Mouse (Mus musculus): ENCODE results near the gene Kyat3.
"Not testable (repeated sequence)": the region's sequence is repeated elsewhere in the genome, so short reads cannot be mapped to it uniquely, and the experiment has no call there.

Gene Kyat3

DNA sequence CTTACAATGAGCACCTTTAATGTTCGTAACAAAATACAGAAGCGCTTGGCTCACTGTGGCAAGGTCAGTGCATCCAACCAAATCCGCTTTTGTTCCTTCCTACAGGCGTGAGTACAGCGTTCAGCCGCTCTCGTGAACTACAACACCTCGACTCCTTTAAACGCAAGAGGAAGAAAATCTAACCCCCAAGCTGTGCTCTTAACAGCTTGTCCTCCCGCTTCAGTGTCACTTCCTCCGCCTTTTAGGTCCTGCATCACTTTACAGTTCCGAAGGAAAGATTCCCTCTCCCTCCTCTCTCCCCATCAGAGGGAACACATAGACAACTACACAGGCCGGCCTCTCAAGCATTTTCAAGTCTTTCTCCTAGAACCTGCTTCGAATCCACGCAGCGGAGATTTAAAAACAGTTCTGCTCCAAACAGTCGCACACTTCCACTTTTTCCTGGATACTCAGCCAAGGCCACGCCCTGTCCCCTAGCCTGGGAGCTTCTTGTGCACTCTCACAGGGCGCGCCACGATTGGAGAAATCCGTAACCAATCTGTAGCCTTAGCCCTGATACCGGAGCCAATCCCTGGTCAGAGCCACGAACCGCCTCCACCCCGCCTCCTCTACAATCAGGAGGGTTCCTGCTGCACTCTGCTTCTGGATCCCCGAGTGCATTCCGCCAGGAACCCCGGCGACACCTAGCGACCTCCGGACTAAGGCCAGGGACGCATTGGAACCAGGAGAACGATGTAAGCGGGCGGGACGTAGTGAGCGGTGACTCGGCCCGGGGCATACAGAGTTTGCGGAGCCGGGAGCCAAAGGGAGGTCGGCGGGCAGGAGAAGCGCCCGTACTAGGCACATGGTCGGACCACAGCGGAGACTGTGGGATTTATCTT is at the start of gene Kyat3:
TSS of gene Kyat3 (plus strand) at position 610 of the 881 bp plus-strand sequence.
- peak; percentile 87 to 95 for DNase-seq (ENCODE audit: low spot score in 2 of 2)

DNA sequence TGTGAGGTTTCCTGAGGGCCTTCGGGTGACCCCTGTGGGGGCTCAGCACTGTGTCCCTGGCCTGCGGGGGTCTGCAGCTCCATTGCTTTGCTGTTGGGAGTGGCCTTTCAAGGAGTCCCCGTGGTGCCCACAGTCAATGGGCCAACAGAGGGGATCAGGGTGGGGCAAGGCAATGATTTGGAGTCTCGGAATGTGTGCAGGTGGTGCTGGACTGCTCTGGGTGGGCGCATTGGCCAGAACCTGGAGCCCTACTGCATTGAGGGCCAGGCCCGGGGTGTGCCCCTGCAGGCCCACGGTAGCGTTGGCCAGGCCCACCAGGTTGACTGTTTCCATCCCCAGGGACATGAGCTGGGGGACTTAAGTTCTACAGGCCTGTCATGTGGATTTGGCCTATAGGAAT is 36.1 kb upstream of the Kyat3 start:
- DNase-seq (ENCODE audit: low spot score in 2 of 2) = no peak

DNA sequence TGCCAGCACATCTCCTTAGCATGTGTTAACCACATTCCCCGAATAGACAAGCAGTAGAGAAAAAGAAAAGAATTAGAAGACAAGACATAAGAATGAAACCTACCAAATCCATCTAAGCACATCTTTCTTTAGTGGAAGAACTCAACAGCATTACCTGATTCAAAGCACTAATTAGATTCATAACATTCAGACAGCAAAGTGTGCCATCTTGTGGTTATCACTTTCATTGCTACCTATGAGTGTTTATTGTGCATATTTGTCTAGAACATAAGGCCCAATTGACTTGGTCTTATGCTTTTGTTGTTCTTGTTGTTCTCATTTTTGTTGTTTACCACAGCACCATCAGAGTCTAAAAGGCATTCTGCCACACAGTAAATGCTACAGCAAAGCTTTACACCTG is 26.2 kb upstream of the Kyat3 start:
- DNase-seq (ENCODE audit: low spot score in 2 of 2) = peak in 1 of 2 experiments; percentile 7

DNA sequence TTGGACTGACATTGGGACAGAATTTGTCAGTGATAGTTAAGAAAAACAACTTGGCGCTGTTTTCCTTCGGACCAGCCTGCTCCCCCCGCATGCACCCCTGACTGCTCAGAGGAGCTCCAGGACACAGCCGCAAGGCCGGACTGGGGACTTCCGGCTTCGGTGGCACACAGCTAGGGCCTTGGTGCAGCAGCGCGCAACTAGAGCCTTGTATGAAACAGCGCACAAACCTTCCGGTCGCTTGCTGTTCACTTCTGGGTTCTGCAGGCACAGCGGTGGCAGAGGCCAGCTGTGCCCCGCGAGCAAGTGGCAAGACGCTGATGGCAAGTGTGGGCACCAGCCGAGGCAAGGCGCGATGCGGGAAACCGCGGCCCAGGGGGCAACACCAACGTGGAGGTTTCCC is 12.9 kb upstream of the Kyat3 start:
- DNase-seq (ENCODE audit: low spot score in 2 of 2) = no peak

- no peak for DNase-seq (ENCODE audit: low spot score in 2 of 2)
Observed at GRCm38 (mm10) chr3:142688353-142688752, 12.5 kb upstream of the Kyat3 start.

- DNase-seq (ENCODE audit: low spot score in 2 of 2) = no peak
Observed at GRCm38 (mm10) chr3:142696517-142696916, 4.3 kb upstream of the Kyat3 start.

- no peak for DNase-seq (ENCODE audit: low spot score in 2 of 2)
Observed at GRCm38 (mm10) chr3:142701407-142701989, 647 bp downstream of the Kyat3 start.

DNA sequence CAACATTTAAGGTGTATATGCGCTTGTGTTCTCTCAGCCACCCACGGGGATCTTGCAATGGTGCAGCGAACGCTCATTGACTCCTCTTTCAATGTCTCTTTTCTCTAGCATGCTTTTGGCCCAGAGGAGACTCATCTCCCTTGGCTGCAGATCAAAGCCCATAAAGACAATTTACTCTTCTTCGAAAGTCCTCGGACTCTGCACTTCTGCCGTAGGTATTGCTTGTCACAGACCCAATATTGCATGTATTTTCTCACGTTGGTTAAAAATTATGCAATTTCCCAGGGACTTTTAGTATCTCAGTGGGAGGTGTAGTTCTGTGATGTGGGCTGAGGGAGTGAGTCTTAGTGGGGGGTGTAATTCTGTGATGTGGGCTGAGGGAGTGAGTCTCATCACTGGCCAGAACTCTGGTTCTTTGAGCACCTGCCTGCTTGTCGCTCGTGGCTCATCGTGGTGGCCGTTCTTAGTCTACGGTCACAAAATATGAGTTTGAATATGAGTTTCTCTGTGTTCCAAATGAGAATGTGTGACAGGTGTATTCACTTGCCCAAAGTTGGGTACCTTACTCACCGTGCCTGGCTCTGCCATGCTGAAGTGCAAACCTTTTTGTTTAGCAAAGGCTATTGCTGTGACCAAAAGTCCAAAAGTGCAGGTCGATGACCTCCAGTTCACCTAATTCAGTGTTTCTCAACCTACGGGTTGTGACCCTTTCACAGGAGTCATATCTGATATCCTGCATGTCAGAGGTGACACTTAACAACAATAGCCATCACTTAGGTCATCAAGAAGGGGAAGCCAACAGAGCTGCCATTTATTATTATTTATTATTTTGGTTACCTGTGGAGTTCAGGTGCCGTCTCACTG is 6.0 kb downstream of the Kyat3 start:
- DNase-seq (ENCODE audit: low spot score in 2 of 2) = no peak

- not testable (repeated sequence) for DNase-seq (ENCODE audit: low spot score in 2 of 2)
Observed at GRCm38 (mm10) chr3:142708181-142708848, 7.5 kb downstream of the Kyat3 start.

DNA sequence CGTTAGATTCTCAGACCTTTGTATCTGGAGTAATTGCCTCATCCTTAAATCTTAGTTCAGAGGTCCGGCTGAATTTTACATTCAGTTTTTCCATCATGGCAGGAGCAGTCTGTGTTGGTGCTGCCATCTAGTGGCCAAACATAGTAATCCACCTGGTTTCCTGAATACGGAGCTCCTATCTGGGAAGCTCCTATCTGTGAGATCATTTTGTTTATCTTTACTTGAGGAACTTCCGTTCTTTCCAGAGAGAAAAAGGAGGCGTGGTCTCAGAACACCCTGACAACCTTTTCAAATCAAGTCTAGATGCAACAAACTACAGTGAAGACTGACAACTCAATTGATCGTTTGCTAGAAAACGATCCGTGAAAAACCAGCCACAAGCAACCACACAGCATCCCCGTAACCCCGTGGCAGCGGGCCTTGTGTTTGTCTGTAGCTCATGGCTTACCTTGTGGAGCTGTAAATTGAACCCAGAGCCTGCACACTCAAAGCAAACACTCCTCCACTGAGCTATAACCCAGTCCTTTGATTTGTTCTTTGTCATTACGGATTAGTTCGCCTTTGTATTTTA is 8.1 kb downstream of the Kyat3 start:
- DNase-seq (ENCODE audit: low spot score in 2 of 2) = peak in 1 of 2 experiments; percentile 81

GRCm38 (mm10) chr3:142710360-142711007 is 9.6 kb downstream of the Kyat3 start:
- peak in 1 of 2 experiments; percentile 46 for DNase-seq (ENCODE audit: low spot score in 2 of 2)

GRCm38 (mm10) chr3:142711372-142711771 is 10.5 kb downstream of the Kyat3 start:
- no peak for DNase-seq (ENCODE audit: low spot score in 2 of 2)

DNA sequence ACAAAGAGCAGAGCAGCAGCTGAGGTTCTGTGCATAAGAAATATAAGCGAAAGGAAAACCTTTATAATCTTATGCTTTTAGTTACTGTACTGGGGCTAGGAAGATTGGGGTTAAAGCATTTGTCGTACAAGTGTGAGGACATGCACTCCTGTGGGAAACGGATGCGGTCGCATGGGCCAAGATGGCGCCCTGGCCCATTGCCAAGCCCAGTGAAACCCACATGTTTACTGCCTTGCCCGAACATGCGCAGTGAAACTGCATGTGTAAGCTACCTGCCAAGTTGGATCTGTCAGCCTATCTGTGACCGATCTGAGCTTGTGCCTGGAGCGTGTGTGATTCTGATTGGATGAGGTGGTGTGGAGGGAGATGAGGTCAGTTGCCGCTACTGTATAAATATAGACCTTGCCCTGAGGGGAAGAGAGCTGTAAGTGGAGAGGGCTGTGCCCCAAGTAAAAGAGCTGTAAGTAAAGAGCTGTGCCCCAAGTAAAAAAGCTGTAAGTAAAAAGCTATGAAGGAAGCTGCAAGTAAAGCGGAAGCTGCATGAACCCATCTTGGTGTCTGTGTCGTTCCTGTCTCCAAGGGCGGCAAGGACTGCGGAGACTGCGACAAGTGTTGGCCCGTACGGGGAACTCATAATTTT is 11.7 kb downstream of the Kyat3 start:
- DNase-seq (ENCODE audit: low spot score in 2 of 2) = not testable (repeated sequence)

GRCm38 (mm10) chr3:142725481-142725880 is 24.6 kb downstream of the Kyat3 start:
- DNase-seq (ENCODE audit: low spot score in 2 of 2) = no peak

DNA sequence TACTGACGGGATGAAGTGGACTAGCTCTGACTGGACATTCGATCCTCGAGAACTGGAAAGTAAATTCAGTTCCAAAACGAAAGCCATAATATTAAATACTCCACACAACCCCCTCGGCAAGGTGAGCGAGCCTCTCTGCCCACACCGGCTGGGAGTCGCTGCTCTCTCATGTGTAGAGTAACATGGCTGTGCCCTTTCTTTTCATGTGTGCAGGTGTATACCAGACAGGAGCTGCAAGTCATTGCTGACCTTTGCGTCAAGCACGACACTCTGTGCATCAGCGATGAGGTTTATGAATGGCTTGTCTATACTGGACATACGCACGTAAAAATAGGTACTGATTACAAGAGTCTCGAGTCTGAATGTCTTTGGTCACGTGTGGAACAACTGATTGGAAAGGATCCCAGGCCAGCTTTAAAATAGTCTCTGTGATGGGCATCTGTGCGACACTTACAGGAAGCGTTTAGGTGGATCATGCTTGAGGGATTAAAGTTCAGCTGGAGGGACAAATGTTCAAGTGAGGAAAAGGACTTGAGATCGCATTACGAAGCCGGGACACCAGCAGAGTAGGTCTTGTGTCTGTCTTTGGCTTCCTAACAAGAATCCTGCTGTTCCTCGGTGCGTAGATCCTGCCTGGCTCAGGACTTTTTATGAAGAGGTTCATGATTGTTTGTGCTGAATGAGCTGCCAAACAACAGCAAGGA is 25.3 kb downstream of the Kyat3 start:
- no peak for DNase-seq (ENCODE audit: low spot score in 2 of 2)

- DNase-seq (ENCODE audit: low spot score in 2 of 2) = no peak
Observed at GRCm38 (mm10) chr3:142734291-142734690, 33.4 kb downstream of the Kyat3 start.

GRCm38 (mm10) chr3:142740896-142741295 is 40.0 kb downstream of the Kyat3 start:
- DNase-seq (ENCODE audit: low spot score in 2 of 2) = peak in 1 of 2 experiments; percentile 67

- DNase-seq (ENCODE audit: low spot score in 2 of 2) = no peak
Observed at GRCm38 (mm10) chr3:142743973-142744898, 43.4 kb downstream of the Kyat3 start.

All from left cerebral cortex, adult 9 months (tissue).